Mouse (Mus musculus): ENCODE data around the gene Knstrn.
A peak's percentile ranks its signal among the peaks of the same experiment; 100 is the strongest.

Knstrn gene

DNA sequence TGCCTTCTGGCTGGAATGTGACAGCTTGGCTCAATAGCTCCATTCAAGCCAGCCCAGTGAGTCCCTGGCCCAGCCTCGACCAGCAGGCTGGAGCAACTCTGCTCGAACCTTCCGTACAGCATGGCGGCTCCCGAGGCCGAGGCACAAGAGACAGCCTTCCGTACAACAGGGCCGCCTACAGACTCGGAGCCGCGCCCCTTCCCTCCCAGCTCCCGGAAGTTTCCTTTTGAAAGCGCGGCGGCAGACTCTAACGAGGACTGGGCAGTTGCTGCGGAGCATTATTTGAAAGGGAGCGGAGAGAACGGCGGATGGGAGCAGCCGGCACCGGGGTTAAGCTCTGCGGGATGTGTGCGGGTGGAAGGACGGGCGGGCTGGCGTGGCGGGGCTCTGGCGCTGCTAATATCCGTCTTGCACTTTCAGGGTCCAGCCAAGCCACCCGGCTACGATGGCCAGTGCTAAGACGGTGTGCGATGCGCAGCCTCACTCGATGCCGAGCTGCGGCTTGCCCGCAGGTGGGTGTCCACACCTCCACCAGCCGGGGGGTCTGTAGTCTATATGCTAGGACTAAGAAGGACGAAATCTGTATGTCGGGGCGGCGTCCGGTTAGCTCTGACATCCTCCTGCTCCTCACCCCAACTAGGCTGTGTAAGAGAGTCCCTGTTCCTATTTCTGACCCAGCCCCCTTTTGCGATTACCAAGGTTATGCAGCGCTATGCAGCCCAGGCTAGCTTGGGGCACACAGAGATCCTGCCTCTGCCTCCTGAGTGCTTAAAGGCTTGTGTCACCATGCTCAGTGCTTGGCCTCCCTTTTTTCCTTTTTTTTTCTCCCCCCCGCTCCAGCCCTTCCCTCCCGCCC is at the start of gene Knstrn:
Gene Knstrn, plus strand, starts transcription at position 23 of the 856 bp plus-strand sequence.
- peak; percentile 93 to 96 for DNase-seq

DNA sequence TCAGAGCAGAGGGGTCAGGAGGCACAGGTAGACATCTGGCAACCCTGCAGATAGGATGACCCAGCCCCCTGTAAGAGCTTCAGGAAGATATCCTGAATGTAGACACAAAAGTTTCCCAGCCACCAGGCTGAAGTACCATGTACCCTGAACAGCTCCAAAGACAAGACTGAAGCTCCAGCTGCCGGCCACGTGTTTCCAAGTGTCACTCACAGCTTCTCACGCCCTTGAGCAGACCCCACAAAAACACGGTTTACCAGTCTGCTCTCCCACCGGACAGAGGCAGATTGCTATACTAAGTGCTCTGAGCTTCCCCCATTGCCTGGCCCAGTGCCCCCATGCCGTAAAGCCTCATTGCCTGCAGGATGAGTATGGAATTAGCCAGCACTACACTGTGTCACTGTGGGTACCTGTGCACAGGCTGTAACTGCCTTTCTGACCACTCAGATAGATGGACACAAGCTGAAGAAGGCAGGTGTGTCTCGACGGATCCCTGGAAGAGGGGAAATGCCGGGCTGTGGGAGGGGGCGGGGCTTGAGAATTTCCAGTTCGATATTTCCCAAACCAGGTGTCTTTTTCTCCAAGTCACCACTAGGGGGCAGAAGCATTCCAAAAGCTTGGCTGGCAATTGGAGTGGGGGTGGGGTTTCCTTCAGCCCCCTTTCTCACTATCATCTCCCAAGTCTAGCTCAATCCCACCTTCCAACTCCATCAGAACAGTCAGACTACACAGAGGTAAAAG is 49.5 kb upstream of the Knstrn start:
- DNase-seq: peak; percentile 53 to 72

DNA sequence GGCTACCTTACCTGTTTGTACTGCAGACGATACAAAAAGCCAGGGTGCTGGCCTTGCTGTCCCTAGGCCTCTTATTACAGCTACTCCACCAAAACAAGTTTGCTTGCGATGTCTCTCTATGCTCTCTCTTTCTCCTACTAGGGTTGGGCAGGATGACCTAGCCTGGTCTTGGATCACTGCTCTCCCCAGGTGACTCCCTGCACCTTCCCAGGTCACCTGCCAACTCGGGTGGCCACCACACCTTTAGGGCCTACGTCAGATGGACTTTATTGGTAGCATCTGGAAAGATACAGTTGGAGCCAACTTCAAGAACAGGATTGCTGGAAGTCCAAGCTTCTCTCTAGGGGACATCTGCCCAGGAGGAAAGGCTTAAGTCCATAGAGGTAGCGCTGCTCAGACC is 48.9 kb upstream of the Knstrn start:
- no peak for DNase-seq

DNA sequence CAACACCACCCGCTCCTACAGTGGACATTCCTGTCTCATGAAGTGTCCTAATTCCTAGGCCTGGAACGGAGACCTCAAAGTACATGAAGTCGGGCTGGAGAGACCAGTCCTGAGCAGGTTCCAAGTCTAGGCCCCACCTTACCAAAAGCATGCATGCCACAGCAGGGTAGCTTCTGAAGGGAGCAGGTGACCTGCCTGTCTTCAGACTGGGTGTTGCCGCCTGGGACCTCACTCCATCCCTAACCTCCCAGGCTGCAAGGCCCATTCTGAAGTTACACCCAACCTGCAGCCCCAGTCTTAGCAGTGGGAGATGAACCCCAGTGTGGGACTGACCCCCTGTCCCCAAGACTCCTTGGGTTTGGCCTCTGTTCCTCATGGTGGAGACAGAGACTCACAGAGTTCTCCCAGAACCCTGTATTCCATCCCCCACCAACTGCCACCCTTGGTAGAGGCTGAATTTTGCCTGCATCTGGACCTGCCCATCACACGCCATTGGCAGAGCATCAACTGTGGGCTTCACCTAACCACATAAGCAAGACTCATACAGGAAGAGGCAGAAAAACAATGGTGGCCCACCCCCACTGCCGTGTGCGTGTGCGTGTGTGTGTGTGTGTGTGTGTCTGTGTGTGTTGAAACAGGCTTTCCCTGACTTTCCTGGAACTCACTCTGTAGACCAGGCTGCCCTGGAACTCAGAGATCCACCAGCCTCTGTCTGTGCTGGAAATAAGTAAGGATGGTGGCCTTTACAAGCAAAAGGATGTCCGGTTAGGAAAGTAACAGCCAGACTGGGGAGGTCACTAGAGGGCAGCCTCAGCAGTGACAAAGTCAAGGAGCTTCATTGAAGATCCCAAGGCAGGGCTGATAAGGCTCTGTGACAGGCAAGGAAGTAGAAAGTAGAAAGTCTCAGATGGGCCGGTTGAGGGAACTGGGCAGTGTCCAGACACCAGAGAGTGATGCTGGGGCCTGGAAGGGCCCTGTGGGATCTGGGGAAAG is 47.5 kb upstream of the Knstrn start:
- DNase-seq: peak; percentile 32 to 54

DNA sequence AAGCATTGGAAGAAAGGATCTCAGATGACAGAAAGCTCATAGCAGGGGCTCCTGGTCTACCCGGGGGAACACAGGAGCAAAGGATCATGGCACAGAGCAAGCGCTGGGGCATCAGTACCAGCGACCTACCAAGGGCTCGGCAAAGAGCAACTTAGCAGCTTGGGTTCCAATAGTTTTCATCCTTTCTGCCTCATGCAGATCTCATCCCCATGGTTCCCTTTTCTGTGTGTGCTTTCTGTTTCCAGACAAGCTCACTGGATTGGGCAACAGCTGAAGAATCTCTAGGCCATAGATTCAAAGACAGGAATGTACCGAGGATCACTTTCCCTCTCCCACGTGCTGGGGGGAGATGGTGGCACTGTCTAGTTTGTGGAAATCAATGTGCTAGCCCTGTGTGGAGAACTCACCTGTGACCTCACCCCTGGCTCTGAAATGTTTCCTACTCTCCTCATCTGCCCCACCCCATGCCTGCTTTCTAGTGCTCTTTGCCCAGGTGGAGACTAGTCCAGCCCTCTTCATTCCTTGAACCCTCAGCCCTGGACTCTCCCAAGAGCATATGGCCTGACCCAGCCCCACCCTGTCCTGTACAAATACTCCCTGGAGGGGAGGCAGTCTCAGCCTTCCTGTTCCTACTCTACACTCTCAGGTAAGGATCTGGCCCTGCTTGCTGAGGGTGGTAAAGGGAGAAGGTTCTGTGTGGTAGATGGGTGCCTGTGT is 41.5 kb upstream of the Knstrn start, which contains the start of gene Phgr1:
Gene Phgr1, plus strand, starts transcription at position 612 of the 717 bp plus-strand sequence.
- DNase-seq: no peak

DNA sequence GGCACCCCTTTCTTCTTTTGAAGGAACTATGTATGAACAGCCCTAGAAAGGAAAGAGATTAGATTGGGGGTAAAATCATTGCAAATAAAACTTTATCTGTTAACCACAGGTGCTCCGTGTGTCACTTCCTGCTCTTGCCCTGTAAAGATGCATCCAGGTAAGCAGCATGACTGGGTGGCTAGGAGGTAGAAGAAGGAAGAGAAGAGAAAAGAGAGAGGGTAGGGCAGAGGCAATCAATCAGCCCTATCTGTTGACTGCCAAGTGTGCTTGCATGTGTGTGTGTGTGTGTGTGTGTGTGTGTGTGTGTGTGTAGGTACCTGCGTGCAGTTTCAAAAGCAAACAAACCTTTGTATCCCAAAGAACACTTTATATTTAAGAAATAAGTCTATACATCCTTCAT is 39.3 kb upstream of the Knstrn start:
- no peak for DNase-seq

DNA sequence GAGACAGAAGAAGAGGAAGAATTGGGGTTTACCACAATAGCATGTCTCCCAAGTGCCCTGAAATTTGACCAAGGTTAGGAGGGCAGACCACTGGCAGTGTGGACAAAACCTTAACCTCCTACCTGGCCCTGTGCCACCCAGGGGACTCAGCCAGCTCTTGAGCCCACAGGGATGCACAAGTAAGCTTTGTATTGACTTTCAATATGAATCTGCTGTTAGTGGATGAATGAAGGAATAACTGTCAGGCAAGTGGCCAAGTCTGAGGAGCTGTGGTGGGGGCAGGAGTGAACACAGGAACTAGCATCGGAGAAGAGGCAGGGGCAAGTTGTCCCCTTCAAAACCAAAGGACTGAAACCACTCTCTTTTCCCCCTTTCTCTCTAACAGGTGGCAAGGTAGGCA is 38.4 kb upstream of the Knstrn start:
- no peak for DNase-seq

DNA sequence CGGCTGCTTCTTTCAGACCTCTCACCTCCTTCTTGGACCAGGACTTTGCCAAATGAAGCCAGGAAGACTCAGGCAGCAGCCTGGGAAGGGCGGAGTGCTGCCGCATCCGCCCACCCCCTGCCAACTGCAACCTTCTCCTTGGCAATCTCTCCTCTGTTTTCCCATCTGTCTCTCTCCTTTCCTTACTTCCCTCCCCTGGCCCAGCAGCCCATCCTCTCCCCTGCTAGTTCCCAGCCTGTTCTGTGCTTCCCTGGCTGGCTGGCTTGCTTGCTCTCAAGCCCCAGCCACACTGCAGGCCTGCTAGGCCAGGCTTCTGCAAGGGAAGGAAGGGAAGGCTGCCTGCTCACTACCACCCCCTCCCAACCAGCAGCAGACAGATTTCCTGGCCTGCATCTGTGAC is 38.0 kb upstream of the Knstrn start:
- no peak for DNase-seq

DNA sequence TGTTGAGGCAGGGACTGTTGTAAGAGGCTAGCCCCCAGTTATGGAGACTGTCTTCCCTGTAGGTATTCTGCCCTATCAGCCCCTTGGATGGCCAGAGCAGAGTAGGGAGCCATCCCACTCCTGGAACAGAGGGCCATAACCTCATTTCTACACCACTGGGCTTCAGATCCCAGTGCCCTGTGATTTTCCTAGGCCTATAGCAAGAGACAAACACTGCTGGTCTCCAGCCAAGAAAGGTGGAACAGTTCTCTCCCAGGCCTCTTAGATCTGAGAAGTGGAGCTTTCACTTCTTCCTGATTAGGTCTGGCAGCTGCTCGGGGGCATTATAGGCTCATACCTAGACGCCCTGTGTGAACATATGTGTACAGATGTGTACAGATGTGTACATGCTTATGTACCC is 37.5 kb upstream of the Knstrn start:
- DNase-seq: no peak

DNA sequence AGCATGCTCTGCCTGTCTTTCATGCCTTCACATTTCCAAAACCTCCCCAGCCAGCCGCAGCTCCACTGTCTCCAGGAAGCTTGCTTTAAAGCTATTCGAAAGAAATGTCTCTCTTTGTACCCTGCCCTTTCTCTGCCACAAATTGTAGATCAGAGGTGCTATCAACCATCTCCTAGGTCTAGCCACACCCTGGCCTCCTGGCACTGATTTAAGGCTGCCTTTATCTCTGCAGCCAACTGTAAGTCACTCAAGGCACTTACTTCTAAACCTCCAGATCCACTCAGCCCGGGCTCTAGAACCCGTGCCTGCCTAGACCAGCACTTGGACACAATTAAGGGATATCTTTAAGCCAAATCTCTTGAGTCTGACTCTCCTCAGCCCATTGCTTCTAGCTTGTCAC is 35.4 kb upstream of the Knstrn start:
- no peak for DNase-seq

DNA sequence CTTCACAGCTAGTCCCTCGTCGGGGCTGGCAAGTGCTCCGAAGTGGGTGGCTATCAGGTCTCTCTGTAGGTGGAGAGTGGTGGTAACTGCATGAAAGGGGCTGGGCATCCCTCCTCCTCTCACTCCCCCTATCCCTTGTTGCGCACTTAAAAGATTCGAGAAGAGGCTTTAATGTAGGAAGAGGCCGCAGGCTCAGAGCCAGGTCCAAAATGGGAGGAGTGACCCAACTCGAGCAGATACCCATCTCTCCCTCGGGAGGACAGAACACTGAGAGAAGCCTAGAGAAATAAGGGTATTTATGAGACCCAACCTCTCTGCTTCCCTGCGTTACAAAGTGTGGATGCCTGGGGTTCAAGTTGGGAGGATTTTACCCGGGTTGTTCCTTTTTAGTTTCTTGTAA is 34.7 kb upstream of the Knstrn start:
- DNase-seq: no peak

DNA sequence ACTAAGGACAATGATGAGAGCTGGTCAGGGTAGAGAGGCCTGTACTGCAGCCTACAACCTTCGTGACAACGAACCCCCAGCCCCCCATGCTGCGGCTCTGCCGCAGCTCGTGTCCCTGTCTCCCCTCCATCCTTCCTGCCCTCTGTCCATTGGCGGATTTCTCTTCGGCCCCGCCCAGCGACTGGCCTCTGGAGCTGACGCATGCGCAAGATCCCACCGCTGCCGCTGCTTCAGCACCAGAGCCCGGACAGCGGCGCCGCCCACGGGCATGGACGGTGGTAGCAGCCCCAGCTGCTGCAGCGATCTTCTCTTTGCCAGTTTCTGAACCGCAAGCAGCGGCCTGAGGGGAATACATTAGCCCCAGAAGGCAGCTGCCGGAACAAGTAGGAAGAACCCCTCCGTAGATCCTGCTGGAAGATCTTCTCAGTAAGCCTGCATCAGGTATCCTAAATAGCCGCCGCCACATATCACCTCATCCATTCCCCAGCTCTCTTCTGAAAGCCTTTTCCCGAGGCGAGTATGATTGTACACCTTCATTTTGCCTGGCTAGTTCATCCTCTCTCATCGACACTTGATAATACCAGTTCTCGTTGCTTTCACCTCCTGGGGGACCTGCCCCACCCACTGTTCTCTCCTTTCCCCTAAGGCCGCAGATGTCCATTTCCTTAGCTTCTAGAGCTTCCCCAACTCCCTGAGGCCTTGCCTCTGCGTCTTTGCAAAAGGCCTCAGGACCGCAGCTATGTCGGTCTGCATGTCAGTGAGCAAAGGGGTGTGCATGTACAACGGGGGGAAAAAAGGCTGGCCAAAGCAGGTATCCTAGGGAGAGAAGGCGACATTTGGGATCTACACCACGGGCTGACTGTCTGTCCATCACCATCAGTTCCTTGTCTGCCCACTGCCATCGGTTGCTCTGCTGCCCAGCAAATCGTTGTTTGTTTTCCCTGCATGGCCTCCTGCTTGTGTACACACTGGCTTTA is 34.0 kb upstream of the Knstrn start, which contains the start of gene Disp2:
Gene Disp2, plus strand, starts transcription at position 216 of the 977 bp plus-strand sequence.
- DNase-seq: peak; percentile 95 to 98

DNA sequence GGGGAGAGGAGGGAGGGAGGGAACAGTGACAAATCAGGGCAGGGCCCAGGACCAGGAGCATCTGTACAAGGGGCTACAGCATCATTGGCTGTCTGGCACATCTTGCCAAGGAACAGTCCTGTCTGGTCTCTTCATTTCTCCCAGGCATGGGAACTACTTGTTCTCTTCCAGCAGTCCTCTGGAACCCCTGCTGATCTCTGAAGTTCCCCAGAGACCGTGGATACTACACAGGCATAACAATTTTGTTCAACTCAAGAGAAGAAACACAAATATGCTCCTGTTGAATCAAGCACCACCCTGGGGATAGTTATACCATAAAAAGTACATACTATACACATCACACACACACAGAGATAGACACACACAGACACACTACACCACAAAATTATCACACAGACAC is 32.7 kb upstream of the Knstrn start:
- no peak for DNase-seq

DNA sequence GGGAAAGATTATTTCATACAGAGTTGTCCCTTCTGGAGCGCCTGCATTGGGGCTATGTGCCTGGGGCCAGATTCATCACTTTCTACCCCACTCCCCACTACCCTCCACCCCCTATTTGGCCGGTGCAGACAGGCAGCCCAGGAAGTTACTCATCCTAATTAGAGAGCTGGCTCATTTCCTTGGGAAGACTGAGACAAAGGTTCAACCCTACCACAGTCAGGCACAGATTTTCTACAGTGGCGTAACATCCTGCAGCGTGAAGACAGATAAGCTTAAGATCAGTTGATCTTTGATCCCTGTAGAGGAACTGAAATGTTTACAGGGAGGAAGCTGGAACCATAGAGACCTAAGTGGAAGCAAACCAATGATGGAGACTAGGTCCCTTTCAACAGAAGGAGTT is 31.5 kb upstream of the Knstrn start:
- no peak for DNase-seq

DNA sequence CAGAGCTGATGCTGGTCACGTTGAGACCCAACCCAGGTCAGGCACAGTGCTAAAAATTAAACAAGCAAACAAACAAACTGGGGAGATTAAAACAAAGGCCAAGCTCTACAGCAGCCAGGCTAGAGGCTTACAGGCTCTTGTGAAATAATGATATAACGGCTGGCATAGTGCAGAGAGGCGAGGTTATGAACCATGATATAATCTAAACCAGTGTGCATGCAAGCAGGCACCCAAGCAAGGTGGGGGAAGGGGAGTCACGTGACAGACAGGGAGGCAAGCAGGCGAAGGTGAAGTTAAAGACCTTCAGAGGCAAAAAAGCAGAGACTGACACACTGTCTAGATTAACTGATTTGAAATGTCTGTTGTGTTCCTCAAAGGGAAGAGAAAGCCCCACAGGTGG is 30.7 kb upstream of the Knstrn start:
- peak; percentile 16 to 31 for DNase-seq

DNA sequence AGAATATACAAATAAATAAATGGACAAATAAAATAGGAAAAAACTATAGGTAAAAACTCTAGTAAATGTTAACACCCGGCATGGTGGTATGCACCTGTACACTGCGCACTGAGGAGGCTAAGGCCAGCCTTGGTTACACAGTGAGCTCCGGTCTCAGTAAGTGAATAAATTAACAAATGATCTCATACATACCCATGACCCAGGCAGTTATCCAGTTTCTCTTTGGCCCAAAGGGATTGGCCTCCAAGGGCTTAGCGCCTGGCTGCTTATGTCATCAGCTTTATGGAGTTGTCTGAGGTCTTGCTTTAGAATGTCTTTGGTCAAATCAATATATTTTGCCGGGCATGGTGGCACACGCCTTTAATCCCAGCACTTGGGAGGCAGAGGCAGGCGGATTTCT is 30.1 kb upstream of the Knstrn start:
- no peak for DNase-seq

DNA sequence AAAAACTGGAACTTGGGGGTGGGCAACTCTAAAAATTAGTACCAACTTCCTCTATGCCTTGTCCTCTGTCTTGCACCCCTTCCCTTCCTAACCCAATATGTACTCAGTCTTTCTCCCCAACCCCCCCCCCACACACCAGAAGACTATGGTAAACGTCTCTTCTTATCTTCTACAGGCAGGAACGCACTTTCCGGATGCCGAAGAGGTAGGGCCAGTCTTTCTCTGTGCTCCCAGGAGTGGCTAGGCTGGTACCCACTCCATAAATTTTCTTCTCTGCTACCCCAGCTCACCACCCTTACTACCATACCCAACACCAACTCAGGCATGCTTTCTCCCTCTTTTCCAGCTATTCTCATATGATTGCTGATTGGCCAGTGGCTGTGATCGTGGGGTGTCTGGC is 27.3 kb upstream of the Knstrn start:
- DNase-seq: no peak

DNA sequence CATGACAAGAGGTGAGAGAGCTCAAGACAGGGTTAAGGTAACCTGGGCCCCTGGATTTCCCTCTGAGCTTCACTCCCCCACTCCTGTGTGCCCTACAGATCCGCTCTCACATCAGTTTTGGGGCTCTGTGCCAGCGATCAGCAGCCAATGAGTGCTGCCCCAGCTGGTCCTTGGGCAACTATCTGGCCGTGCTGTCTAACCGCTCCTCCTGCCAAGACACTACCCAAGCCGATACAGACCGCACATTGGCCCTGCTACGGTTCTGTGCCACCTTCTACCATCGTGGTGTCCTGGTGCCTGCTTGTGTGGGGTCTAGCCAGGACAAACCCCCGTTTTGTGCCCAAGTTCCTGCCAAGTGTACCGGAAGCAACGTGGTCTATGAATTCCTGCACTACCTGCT is 24.3 kb upstream of the Knstrn start:
- no peak for DNase-seq

DNA sequence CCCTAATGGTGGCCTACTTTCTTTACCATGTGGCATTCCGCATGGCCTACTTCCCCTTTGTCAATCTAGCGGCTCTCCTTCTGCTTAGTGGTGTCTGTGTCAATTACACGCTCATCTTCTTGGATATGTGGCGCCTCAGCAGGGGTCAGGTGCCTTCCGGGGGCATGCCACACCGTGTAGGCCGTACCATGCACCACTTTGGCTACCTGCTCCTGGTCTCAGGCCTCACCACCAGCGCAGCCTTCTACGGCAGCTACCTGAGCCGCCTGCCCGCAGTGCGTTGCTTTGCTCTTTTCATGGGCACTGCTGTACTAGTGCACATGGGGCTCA is 23.6 kb upstream of the Knstrn start:
- no peak for DNase-seq

DNA sequence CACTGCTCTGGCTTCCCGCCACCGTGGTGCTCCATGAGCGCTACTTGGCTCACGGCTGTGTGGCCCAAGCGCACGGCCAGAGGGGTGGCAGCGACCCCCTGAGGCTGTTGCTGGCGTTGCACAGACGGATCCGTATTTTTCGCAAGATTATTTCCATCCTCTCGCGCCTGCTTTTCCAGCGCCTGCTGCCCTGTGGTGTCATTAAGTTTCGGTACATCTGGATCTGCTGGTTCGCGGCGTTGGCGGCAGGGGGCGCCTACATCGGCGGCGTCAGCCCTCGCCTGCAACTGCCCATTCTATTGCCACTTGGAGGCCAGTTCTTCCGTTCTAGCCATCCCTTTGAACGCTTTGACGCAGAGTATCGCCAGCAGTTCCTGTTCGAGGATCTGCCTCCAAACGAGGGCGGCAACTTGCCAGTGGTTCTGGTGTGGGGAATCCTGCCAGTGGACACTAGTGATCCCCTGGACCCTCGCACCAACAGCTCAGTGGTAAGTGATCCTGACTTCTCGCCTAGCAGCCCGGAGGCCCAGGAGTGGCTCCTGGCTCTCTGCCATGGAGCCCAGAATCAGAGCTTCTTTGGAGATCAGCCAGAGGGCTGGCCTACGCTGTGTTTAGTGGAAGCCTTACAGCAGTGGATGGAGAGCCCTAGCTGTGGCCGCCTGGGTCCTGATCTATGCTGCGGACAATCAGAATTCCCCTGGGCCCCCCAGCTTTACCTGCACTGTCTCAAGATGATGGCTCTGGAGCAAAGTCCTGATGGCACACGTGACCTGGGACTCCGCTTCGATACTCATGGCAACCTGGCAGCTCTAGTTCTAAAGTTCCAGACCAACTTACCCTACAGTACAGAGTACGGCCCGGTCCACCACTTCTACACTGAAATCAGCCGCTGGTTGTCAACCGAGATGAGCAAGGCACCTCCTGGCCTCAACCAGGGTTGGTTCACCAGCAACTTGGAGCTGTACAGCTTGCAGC is 23.0 kb upstream of the Knstrn start:
- peak; percentile 77 to 86 for DNase-seq

Measured in kidney, postnatal 36 days (tissue).